Mouse (Mus musculus) limb, embryonic 10.5 days (tissue): ENCODE results near the gene Chst15. TPM values are rescaled to one million over a fixed set of nuclear protein-coding genes. Genes with fewer than 3 reads are reported as not detected.

Experiments used
- DNase-seq: peaks from one replicate; pipeline ENCODE4 v3.0.0-alpha.2; 2017; ENCODE audit warnings: low spot score
- H3K27ac ChIP-seq: fragments of 300-500 bp; sonication (generic); 2 replicates; pipeline ENCODE4 v1.5.1; 2016; ENCODE audit warnings: mild to moderate bottlenecking
- H3K27me3 ChIP-seq: fragments of 300-500 bp; sonication (generic); 2 replicates; pipeline ENCODE4 v1.6.1; 2016; ENCODE audit warnings: low read depth, mild to moderate bottlenecking; ENCODE audit not compliant: poor library complexity, severe bottlenecking
- H3K36me3 ChIP-seq: fragments of 300-500 bp; sonication (generic); 2 replicates; pipeline ENCODE4 v1.6.1; 2016; ENCODE audit warnings: mild to moderate bottlenecking, moderate library complexity
- H3K4me1 ChIP-seq: fragments of 300-500 bp; sonication (generic); 2 replicates; pipeline ENCODE4 v1.6.1; 2016
- H3K4me3 ChIP-seq: fragments of 300-500 bp; sonication (generic); 2 replicates; pipeline ENCODE4 v1.5.1; 2016; ENCODE audit warnings: mild to moderate bottlenecking, moderate library complexity
- H3K9me3 ChIP-seq: fragments of 300-500 bp; sonication (generic); replicated peaks from 2 replicates; pipeline ENCODE4 v1.6.1; 2016; ENCODE audit warnings: mild to moderate bottlenecking
- WGBS: fragments of 180-500 bp; shearing (Covaris S2); methylation state at CpG from one replicate; pipeline ENCODE4 v1.1.7; 2016; 5-methylcytosine and 5-hydroxymethylcytosine counted together
- polyA plus RNA-seq: library from polyadenylated mRNA; unstranded; fragments of >200 nt; fragmentation: Nextera tagmentation; extraction: Ambion mirVana; gene quantifications from 2 replicates; pipeline ENCODE4 v1.2.1, GENCODE M21; 2016

Chst15 gene
- polyA plus RNA-seq, 1 experiment from 2014 or later: 9.6 TPM

DNA sequence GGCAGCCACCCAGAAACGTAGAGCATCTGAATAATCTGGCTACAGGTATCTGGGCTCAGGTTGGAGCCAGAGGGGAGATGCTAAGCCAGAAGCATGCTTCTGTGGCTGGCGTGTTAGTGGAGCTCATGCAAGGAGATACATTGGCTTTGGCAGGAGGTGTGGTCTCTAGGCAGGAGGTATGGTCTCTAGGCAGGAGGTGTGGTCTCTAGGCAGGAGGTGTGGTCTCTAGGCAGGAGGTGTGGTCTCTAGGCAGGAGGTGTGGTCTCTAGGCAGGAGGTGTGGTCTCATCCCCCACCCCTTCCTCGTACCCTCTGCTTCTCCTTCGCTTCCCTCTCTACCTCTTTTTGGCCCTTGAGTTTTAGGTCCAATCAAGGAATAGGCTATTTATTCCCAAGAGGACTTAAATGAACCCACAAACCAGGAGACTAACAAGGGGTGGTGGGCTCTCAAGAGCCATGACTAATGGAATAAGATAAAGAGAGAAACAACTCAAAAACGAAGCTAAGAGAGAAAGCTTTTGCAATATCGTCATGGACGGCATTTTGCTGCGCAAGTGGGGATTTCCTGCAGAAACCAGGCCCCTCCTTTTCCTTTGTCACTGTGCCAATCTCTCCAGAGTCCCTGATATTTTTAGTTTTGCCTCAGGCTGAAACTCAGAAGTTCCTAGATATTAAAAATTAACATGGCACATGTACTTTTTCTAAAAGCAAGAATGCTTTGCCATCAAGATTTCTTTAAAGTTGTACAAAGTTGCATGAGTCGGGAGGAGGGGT is 30.4 kb upstream of the Chst15 start:
- Histone ChIP-seq H3K27ac (no peak overlapping the region), H3K4me1 (peaks cover 36% of the 10 kb centered on the region), H3K9me3 (no peaks in the 10 kb centered on the region), H3K4me3 (no peak overlapping the region), H3K36me3 (no peaks in the 10 kb centered on the region), H3K27me3 (no peaks in the 10 kb centered on the region)
- DNase-seq: no peak
- 83% methylated on average over 9 of the region's 9 CpGs for WGBS

DNA sequence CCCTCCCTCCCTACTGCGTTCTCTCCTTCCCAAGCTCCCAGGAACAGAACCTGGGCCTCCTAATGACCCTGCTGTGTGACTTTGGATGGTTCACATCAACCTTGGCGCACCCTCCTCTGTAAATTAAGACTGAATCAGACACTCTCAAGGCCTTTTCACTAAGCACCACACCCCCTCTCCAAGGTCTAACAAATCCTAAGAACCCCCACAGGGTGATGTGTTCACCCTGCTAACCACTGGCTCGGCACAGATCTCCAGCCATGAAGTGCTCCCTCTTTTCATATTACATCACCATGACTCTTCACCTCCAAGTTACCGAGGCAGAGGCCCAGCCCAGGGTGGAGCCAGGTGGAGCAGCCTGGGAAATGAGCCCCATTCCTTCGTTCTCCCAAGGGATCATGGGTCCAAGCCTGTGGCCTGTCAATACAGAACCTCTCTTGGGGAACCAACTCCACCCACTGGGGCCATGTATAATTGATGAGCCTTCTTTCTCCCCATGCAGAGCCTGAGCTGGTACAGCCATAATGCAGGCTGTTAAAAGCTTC is 28.6 kb upstream of the Chst15 start:
- Histone ChIP-seq H3K27me3 (no peaks in the 10 kb centered on the region), H3K27ac (no peak overlapping the region), H3K9me3 (no peaks in the 10 kb centered on the region), H3K36me3 (no peaks in the 10 kb centered on the region), H3K4me3 (no peak overlapping the region), H3K4me1 (peaks cover 25% of the 10 kb centered on the region)
- no peak for DNase-seq
- 80% methylated on average over 5 of the region's 5 CpGs for WGBS

DNA sequence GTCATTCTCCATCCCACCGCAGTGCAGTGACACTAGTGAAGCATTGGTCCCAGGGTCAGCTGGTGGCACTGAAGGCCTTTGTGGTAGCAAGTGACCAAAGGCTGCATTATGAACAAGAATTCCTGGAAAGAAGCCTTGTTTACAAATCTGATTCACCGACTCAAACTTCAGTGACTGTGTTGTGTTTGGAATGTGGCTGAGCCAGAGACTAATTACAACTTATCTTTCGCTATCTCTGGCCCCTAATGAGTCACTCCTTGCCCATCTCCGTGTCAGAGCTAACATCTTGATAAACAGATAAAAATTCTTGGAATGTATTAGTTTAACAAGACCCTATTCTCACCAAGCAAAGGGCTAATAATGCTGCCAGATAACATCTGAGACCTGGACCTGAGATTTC is 27.6 kb upstream of the Chst15 start:
- H3K27ac ChIP-seq: no peak overlapping the region
- H3K36me3 ChIP-seq: no peaks in the 10 kb centered on the region
- no peak for DNase-seq
- 56% methylated on average over 4 of the region's 4 CpGs for WGBS
- H3K4me1 ChIP-seq: peaks cover 15% of the 10 kb centered on the region
- no peak overlapping the region for H3K4me3 ChIP-seq
- H3K9me3 ChIP-seq: no peaks in the 10 kb centered on the region
- H3K27me3 ChIP-seq: no peaks in the 10 kb centered on the region

GRCm38 (mm10) chr7:132343900-132344299 is 26.9 kb upstream of the Chst15 start:
- Histone ChIP-seq H3K36me3 (no peaks in the 10 kb centered on the region), H3K4me3 (no peak overlapping the region), H3K27ac (no peak overlapping the region), H3K27me3 (no peaks in the 10 kb centered on the region), H3K4me1 (peaks cover 18% of the 10 kb centered on the region), H3K9me3 (no peaks in the 10 kb centered on the region)
- DNase-seq: no peak
- WGBS: 89% methylated on average over 2 of the region's 2 CpGs

DNA sequence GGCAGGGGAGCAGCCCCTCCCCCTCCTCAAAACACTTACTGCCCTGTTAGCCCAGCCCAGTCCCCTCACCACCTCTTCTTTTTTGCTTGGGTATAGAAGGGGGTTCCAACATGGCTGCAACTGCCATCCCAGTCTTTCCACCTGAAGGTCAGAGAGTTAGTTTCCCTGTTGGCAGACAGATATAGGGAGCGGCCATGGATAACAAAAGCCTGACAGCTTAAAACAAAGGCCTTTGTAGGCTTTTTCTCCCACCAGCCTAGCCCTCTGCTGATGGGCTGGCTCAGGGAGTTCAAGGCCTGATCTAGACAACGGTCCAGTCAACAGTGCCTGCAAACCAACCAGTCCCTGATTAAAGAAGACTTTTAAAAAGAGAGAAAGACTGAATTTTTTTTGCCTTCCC is 26.1 kb upstream of the Chst15 start:
- DNase-seq: no peak
- H3K27me3 ChIP-seq: no peaks in the 10 kb centered on the region
- H3K4me1 ChIP-seq: peaks cover 26% of the 10 kb centered on the region
- 91% methylated on average over 2 of the region's 2 CpGs for WGBS
- no peaks in the 10 kb centered on the region for H3K9me3 ChIP-seq
- no peak overlapping the region for H3K27ac ChIP-seq
- H3K36me3 ChIP-seq: no peaks in the 10 kb centered on the region
- no peak overlapping the region for H3K4me3 ChIP-seq

DNA sequence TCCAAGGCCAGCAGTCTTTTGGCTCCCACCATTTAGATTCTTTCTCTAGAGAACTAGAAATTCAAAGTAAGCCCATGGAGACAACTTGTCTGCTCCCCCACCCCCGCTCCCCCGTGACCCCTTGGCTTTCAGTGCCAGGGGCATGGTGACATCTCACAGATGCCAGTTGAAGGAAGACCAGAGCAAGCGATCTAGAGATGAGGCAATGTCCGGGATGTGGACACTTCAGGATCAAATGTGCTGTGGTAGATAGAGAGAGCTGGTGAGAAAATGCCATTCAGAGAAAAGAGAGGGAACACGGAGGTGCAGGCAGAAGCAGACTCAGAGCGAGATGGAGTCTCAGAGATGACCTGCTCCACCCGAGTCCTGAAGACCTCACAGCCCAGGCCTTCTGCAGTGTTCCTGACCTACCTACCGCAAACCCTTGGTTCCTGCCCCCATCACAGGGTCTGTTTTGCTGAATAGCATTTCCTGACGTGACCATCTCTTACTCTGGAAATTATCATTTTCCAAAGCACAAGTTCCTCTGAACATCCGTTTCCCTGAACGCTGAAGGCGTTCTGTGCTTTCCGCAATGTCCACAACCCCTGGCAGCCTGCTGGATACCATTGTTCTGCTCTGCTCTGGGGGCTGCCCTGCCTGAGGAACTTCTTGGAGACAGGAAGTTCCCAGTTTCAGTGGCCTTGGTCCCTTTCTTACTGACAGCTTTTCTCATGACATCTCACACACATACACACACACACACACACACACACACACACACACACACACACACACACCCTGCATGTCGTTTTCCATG is 22.2 kb upstream of the Chst15 start:
- Histone ChIP-seq H3K36me3 (no peaks in the 10 kb centered on the region), H3K27ac (peak overlapping the region; percentile 33; the same call in 1 of the 2 replicates), H3K4me3 (no peak overlapping the region), H3K9me3 (no peaks in the 10 kb centered on the region), H3K4me1 (peaks cover 29% of the 10 kb centered on the region), H3K27me3 (0 out of 2 replicates have a peak, but pooled peaks cover 9% of the 10 kb centered on the region)
- WGBS: 83% methylated on average over 14 of the region's 14 CpGs
- DNase-seq: no peak

DNA sequence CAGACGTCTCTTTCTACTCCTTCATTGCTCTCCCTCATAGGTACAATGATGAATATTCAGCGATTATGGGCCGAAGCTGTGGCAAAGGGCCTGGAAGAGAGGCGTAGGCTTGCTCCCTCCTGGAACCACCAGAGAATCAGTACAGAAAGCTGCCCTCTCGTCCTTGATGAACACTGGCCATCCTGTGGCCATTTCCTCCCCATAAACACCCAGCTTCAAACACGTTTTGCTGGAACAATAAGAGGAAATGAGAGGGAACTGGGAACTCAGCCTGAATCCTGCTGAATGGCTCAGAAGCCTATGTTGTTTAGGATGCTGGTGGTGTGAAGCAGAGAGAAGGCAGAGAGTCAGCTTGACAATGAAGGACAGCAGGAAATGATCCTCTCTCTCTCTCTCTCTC is 21.3 kb upstream of the Chst15 start:
- DNase-seq: no peak
- H3K9me3 ChIP-seq: no peaks in the 10 kb centered on the region
- 0 out of 2 replicates have a peak, but pooled peaks cover 9% of the 10 kb centered on the region for H3K27me3 ChIP-seq
- WGBS: 61% methylated on average over 6 of the region's 6 CpGs
- H3K4me3 ChIP-seq: no peak overlapping the region
- peaks cover 29% of the 10 kb centered on the region for H3K4me1 ChIP-seq
- 0 out of 2 replicates have a peak overlapping the region, but pooled peaks have one; percentile 33 for H3K27ac ChIP-seq
- no peaks in the 10 kb centered on the region for H3K36me3 ChIP-seq

DNA sequence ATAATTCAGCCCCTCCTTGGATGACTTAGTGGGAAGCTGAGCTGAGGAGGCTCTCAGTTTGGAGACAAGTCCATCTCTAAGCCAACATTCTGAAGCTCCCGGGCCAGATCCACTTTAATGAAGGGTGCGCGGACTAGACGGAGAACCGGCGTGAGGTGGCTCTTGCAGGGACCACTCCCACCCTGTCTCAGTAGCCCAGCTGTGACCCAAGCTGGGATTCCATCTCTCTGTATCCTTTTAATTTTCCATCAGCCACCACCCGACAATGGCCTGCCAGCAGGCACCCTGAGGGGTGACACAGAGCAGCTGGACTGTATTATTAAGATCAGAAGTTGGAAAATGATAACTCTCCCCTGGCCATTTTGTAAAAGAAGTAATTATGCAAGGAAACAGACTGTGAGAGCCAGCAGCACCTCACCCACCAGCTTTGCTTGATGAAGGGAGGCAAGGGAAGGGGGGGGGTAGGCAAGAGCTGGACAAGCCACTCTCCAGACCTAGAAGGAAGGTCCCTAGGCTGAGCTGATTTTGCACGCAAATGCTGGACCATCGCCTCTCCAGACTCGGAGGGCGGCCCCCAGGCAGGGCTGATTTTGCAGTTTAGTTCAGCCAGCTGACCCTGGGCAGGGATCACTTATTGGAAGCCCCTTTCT is 20.4 kb upstream of the Chst15 start:
- H3K27me3 ChIP-seq: 0 out of 2 replicates have a peak, but pooled peaks cover 9% of the 10 kb centered on the region
- 81% methylated on average over 11 of the region's 11 CpGs for WGBS
- 0 out of 2 replicates have a peak overlapping the region, but pooled peaks have one; percentile 26 for H3K27ac ChIP-seq
- no peak overlapping the region for H3K4me3 ChIP-seq
- no peaks in the 10 kb centered on the region for H3K36me3 ChIP-seq
- DNase-seq: no peak
- no peaks in the 10 kb centered on the region for H3K9me3 ChIP-seq
- H3K4me1 ChIP-seq: peaks cover 32% of the 10 kb centered on the region

GRCm38 (mm10) chr7:132336781-132337180 is 19.8 kb upstream of the Chst15 start:
- DNase-seq: no peak

GRCm38 (mm10) chr7:132335367-132335766 is 18.3 kb upstream of the Chst15 start:
- Histone ChIP-seq H3K4me3 (no peak overlapping the region), H3K27me3 (0 out of 2 replicates have a peak, but pooled peaks cover 9% of the 10 kb centered on the region), H3K27ac (no peak overlapping the region), H3K4me1 (peaks cover 51% of the 10 kb centered on the region), H3K9me3 (no peaks in the 10 kb centered on the region), H3K36me3 (no peaks in the 10 kb centered on the region)
- 94% methylated on average over 4 of the region's 4 CpGs for WGBS
- no peak for DNase-seq

More at GRCm38 (mm10) chr7:132336781-132337180, 19.8 kb upstream of the Chst15 start:
- peaks cover 38% of the 10 kb centered on the region for H3K4me1 ChIP-seq
- no peak overlapping the region for H3K4me3 ChIP-seq
- 80% methylated on average over 3 of the region's 3 CpGs for WGBS
- H3K27ac ChIP-seq: no peak overlapping the region
- no peaks in the 10 kb centered on the region for H3K36me3 ChIP-seq
- H3K9me3 ChIP-seq: no peaks in the 10 kb centered on the region
- H3K27me3 ChIP-seq: 0 out of 2 replicates have a peak, but pooled peaks cover 9% of the 10 kb centered on the region

DNA sequence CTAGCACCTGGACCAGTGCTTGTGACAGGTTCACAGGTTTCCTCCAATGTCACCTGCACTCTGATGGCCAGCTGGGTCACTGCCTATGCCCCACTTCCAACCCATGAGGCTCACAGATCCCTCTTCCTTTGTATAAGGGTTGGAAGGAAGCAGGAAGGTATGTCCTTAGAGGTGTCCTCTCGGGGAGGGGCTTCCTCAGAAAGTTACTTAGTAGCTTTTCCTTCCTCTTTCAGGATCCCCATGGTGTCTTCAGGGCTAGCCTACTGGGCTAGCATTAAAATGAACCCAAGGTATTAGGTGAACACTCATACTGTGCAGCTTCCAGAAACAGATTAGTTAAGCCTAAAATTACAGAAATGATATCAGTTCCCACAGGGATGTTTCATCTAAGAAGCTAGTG is 16.1 kb upstream of the Chst15 start:
- no peak for DNase-seq
- Histone ChIP-seq H3K4me1 (peaks cover 41% of the 10 kb centered on the region), H3K27ac (peak overlapping the region; percentile 84), H3K36me3 (no peaks in the 10 kb centered on the region), H3K9me3 (no peaks in the 10 kb centered on the region), H3K27me3 (0 out of 2 replicates have a peak, but pooled peaks cover 9% of the 10 kb centered on the region), H3K4me3 (no peak overlapping the region)
- WGBS: 77% methylated on average over 1 of the region's 1 CpGs

GRCm38 (mm10) chr7:132332176-132332575 is 15.1 kb upstream of the Chst15 start:
- Histone ChIP-seq H3K36me3 (no peaks in the 10 kb centered on the region), H3K27me3 (0 out of 2 replicates have a peak, but pooled peaks cover 3% of the 10 kb centered on the region), H3K4me1 (peaks cover 33% of the 10 kb centered on the region), H3K27ac (peak overlapping the region; percentile 84), H3K4me3 (no peak overlapping the region), H3K9me3 (no peaks in the 10 kb centered on the region)
- 56% methylated on average over 11 of the region's 11 CpGs for WGBS
- no peak for DNase-seq
